Mouse (Mus musculus): ENCODE results near the gene Cd70. TPM values are rescaled to one million over a fixed set of nuclear protein-coding genes. Genes with fewer than 3 reads are reported as not detected.

Cd70 gene
- polyA plus RNA-seq (2016; fragmentation: Nextera tagmentation; extraction: Ambion mirVana), result 0.24 TPM in 1 of 2 replicates, not detected in the other

DNA sequence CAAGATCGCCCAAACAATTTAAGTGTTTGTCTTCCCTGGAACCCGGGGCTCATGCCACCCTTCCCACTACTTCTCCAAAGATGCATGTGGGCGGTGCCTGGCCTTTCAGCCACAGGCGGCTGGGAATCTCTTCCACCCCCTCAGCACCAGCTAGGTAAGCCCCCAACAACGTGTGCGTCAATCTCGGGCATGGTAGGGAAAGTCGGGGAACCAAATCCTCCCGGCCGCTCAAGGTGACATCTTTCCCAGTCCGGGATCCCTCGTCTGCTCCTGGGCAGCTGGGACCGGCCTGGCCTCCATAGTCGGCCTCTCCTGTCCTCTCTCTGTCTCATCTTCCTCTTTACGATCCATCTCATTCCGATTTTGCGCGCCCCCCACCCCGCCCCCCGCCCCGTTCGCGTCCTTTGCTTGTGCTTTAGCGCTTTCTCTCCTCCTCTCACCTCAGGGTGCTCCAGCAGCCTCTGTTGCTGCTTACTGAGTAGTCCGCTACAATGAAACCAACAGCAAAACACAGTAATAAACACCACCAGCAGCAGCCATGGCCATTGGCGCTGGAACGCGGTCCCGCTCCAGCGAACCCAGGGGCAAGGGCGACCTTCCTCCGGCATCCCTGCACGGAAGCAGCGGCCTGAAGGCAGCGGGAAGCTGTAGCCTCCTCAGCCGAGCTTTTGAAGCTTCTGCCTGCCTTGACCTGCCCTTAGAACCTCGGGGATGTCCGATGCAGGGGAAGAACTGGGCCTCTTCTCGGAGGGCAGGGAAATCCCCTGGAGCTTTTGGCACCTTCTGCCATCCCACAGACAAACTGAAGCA lies at the start of gene Cd70:
TSS of gene Cd70 (minus strand) at position 784 of the 810 bp plus-strand sequence.
- no peak; the same call in 1 of the 2 replicates for ATAC-seq (ENCODE audit: low FRiP score, low read depth)
- WGBS, result 3% methylated on average over 39 of the region's 39 CpGs
- Histone ChIP-seq H3K4me3 (peak within 1 kb of the TSS; percentile 27), H3K9me3 (no peaks in the 10 kb centered on the region), H3K27me3 (replicated peaks) (peaks cover 32% of the 10 kb centered on the region; the same call in 1 of the 2 replicates), H3K4me1 (peaks cover 5% of the 10 kb centered on the region), H3K36me3 (no peaks in the 10 kb centered on the region), H3K4me2 (replicated peaks) (peak within 1 kb of the TSS; percentile 63), H3K27ac (no peak within 1 kb of the TSS), H3K9ac (0 out of 2 replicates have a peak within 1 kb of the TSS, but pooled peaks have one; percentile 29)

DNA sequence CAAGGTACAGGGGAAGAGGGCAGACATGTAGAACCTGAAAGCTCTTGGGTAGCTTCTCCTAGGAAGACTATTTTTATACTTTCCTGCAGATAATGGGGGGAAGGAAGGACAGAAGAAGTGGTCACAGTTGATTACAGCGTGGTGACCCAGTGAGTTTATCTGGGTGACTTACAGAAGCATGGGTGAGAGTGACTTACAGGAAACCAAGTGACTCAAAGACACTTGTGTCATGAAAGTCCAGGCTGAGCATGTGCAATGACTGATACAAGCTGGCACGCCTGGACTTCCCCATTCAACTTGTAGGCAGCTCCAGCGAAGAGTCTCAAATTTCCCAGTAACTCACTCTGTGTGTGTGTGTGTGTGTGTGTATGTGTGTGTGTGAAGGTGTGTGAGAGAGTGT lies 48.7 kb upstream of the Cd70 start:
- H3K4me2 ChIP-seq (replicated peaks), result no peak overlapping the region
- H3K36me3 ChIP-seq, result no peaks in the 10 kb centered on the region
- H3K4me1 ChIP-seq, result no peaks in the 10 kb centered on the region
- no peak for ATAC-seq (ENCODE audit: low FRiP score, low read depth)
- no peaks in the 10 kb centered on the region for H3K9me3 ChIP-seq
- no peak overlapping the region for H3K27ac ChIP-seq
- no peak overlapping the region for H3K9ac ChIP-seq
- no peaks in the 10 kb centered on the region for H3K27me3 ChIP-seq (replicated peaks)
- WGBS, result 81% methylated on average over 3 of the region's 3 CpGs
- H3K4me3 ChIP-seq, result no peak overlapping the region

DNA sequence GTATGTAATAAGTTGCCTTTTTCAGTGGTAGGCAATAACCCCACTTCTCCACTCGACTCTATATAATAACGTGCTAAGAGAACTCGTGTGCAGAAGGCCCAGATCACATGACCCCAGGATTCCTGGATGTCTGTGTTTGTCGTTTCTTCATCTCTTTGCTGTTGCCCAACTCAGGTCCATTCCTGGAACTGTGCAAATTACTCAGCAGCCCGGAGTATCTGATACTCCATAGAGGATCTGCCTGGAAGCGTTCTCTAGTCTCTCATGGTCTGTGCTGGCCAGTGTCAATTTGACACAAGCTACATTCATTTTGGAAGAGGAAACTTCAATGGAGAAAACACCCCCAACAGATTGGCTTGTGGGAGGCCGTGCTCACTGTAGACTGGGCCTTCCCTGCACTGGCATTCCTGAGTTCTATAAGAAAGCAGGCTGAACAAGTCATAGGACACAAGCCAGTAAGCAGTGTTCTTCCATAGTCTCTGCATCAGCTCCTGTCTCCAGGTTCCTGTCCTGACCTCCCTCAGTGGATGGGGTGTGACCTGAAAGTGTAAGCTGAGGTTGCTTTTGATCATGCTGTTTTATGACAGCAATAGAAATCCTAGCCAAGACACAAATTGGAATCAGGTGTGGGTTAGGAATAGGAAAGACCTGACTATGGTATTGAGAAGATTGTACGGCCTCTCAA lies 45.9 kb upstream of the Cd70 start:
- no peak for ATAC-seq (ENCODE audit: low FRiP score, low read depth)
- 81% methylated on average over 8 of the region's 8 CpGs for WGBS
- H3K4me1 ChIP-seq, result no peaks in the 10 kb centered on the region
- H3K27ac ChIP-seq, result no peak overlapping the region
- H3K9me3 ChIP-seq, result no peaks in the 10 kb centered on the region
- no peaks in the 10 kb centered on the region for H3K27me3 ChIP-seq (replicated peaks)
- no peak overlapping the region for H3K4me2 ChIP-seq (replicated peaks)
- H3K36me3 ChIP-seq, result no peaks in the 10 kb centered on the region
- H3K9ac ChIP-seq, result no peak overlapping the region
- no peak overlapping the region for H3K4me3 ChIP-seq

DNA sequence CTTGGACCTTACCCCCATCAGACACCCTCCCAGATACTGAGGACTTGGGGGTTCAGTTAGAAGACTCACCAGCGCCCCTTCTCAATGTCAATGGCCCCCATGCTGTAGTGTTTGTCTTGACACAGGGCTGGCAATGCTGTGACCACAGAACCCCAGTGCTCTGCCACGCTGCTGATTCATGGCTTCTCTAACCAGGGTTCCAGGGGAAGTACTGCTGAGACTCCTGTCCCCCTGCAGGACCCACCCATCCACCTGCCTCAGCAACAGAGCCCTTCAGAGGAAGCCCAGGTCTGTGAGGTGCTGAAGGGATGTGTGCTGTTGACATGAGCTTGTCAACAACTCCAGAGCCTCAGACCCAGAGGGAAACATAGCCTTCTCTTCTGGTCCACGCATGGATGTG lies 45.2 kb upstream of the Cd70 start:
- Histone ChIP-seq H3K4me3 (no peak overlapping the region), H3K4me2 (replicated peaks) (no peak overlapping the region), H3K36me3 (no peaks in the 10 kb centered on the region), H3K9me3 (no peaks in the 10 kb centered on the region), H3K9ac (no peak overlapping the region), H3K27ac (no peak overlapping the region), H3K27me3 (replicated peaks) (no peaks in the 10 kb centered on the region), H3K4me1 (no peaks in the 10 kb centered on the region)
- ATAC-seq (ENCODE audit: low FRiP score, low read depth), result no peak
- 85% methylated on average over 3 of the region's 3 CpGs for WGBS

DNA sequence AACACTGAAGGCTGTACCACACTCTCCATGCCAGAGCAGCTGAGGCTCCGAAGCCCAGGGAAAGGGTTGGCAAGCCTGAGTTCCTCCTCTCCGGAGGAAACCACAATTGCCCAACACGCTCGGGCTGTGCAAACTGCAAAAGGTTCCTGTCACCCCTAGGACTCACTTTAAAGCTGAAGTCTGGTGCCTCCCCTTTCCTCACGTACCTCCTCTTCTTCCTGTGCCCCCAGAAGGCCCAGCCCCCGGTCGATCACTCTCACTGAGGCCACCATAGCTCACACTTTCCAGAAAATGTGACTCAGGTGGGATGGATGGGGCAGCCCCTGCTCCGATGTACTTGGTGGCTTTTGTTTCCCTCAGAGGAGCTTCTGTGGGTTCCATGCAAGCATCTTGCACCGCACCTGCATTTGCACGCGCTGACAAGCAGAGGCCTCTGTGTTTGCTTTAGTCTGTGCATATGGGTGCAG lies 44.5 kb upstream of the Cd70 start, which contains the start of gene Tnfsf14:
TSS of gene Tnfsf14 (minus strand) at position 137 of the 467 bp plus-strand sequence.
- no peak for ATAC-seq (ENCODE audit: low FRiP score, low read depth)
- no peak within 1 kb of the TSS for H3K4me3 ChIP-seq
- no peaks in the 10 kb centered on the region for H3K9me3 ChIP-seq
- WGBS, result 86% methylated on average over 11 of the region's 11 CpGs
- H3K27me3 ChIP-seq (replicated peaks), result no peaks in the 10 kb centered on the region
- H3K4me2 ChIP-seq (replicated peaks), result no peak within 1 kb of the TSS
- no peak within 1 kb of the TSS for H3K9ac ChIP-seq
- no peaks in the 10 kb centered on the region for H3K36me3 ChIP-seq
- no peak within 1 kb of the TSS for H3K27ac ChIP-seq
- H3K4me1 ChIP-seq, result no peaks in the 10 kb centered on the region

DNA sequence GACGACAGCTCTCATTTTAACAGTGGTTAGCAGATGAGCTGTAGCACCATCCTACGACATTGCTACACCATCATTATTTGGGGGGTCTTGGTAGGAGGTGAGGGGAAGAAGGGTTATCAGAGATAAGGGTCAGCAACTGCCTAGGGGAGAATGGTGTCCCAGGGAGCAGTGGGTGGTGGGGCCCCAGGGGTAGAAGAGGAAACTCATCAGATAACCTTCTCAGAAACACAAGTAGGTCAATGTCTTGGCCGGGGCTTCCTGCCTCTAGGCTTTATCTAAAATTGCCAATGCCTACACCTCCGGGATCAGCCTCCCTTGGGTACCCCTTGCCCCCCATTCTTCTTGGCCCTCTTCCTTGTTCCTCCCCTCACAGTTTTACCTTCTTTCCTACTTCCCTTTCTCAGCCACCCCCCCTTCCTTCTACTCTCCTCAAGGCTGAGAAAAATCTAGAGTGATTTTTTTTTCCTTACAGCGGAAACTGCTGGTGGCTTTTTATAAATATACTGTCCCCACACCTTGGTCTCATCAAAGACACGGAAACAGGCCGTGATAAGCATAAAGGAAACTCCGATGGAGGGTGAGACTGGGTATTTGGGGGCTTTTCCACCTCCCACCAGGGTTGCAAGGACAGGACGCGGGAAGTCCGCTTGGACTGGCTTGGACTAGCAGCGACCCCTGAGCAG lies 39.1 kb upstream of the Cd70 start:
- WGBS, result 89% methylated on average over 12 of the region's 12 CpGs
- H3K27me3 ChIP-seq (replicated peaks), result no peaks in the 10 kb centered on the region
- no peak for ATAC-seq (ENCODE audit: low FRiP score, low read depth)
- no peak overlapping the region for H3K9ac ChIP-seq
- H3K27ac ChIP-seq, result no peak overlapping the region
- no peaks in the 10 kb centered on the region for H3K4me1 ChIP-seq
- H3K9me3 ChIP-seq, result no peaks in the 10 kb centered on the region
- H3K4me3 ChIP-seq, result no peak overlapping the region
- H3K4me2 ChIP-seq (replicated peaks), result no peak overlapping the region
- H3K36me3 ChIP-seq, result no peaks in the 10 kb centered on the region

DNA sequence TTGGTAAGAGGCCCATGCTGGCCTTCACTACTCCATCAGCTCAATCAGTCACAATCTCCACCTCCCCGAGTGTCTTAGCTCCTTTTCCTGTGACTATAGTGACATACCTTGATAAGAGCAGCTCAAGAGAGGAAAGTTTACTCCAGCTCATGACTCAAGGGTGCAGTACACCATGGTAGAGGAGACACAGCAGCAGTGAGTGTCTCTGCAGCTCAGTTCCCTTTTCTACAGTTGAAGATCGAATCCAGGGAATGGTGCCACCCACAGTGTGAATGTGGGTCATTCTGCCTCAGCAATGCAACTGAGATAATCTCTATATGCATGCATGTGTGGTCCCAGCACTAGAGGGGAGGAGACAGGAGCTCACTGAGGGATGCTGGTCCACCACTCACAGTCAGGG lies 36.1 kb upstream of the Cd70 start:
- no peaks in the 10 kb centered on the region for H3K27me3 ChIP-seq (replicated peaks)
- no peaks in the 10 kb centered on the region for H3K4me1 ChIP-seq
- H3K27ac ChIP-seq, result no peak overlapping the region
- no peak overlapping the region for H3K4me3 ChIP-seq
- H3K9ac ChIP-seq, result no peak overlapping the region
- no peaks in the 10 kb centered on the region for H3K9me3 ChIP-seq
- ATAC-seq (ENCODE audit: low FRiP score, low read depth), result no peak
- H3K36me3 ChIP-seq, result no peaks in the 10 kb centered on the region
- H3K4me2 ChIP-seq (replicated peaks), result no peak overlapping the region
- 73% methylated on average over 2 of the region's 2 CpGs for WGBS

DNA sequence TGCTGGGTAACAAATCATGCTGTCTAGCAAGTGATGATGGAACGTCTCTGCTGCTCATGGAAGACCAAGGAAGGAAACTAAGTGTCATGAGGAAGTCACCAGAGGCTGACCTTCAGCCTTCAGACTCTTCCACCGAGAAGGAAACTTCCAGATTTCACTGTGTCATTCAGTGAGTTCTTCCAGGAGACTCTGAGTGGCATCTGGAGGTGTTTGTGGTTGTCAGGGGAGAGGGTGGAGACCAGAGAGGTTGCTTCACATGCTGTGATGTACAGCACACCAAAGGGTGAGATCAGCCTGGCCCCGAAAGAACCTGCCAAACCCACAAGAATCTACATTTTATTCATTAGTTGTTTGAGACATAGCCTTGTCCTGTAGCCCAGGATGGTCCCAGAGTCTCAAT lies 33.3 kb upstream of the Cd70 start:
- Histone ChIP-seq H3K4me2 (replicated peaks) (no peak overlapping the region), H3K9me3 (no peaks in the 10 kb centered on the region), H3K4me1 (no peaks in the 10 kb centered on the region), H3K36me3 (no peaks in the 10 kb centered on the region), H3K9ac (no peak overlapping the region), H3K4me3 (no peak overlapping the region), H3K27ac (no peak overlapping the region), H3K27me3 (replicated peaks) (no peaks in the 10 kb centered on the region)
- ATAC-seq (ENCODE audit: low FRiP score, low read depth), result no peak
- 79% methylated on average over 3 of the region's 3 CpGs for WGBS

DNA sequence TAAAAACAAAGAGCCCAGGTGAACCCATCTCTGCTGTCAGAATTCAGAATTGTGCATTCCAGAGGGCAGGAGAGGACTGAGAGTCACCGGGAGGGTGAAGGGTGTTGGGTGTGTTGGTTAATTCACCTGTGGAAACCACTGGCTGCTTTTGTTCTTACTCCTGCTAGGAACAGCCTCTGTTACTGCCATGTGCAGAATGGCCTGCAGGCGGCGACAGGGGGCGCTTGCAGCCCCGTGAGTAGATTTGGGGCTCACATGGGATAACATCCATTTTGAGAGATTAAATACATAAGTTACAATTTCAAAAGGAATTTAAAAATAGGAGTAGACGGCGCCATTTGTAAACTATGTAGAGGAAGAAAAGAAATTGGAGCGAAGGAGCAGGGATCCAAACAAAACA lies 30.8 kb upstream of the Cd70 start:
- Histone ChIP-seq H3K27me3 (replicated peaks) (no peaks in the 10 kb centered on the region), H3K9ac (no peak overlapping the region), H3K4me1 (no peaks in the 10 kb centered on the region), H3K27ac (no peak overlapping the region), H3K36me3 (no peaks in the 10 kb centered on the region), H3K4me2 (replicated peaks) (no peak overlapping the region), H3K9me3 (no peaks in the 10 kb centered on the region), H3K4me3 (no peak overlapping the region)
- WGBS, result 40% methylated on average over 8 of the region's 8 CpGs
- no peak for ATAC-seq (ENCODE audit: low FRiP score, low read depth)

DNA sequence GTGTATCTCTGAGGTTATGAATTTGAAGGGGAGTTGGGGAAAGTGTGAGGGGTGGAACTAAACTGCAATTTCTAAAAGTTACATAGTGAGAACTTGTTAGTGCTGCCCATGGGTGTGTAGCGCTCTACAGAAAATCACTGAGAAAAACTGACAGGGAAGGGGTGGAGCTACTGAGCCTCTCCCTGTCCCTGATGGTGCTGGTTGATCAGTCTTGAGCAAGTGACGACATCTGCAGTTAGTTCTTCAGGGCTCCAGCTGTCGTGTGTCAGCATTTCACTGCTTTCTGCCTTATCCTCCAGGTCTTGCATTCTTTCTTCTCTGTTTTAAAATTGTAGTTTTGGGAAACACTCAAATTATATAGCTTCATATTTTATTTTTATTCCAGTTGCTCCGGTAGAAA lies 23.8 kb upstream of the Cd70 start:
- Histone ChIP-seq H3K4me1 (no peaks in the 10 kb centered on the region), H3K27ac (no peak overlapping the region), H3K36me3 (no peaks in the 10 kb centered on the region), H3K4me2 (replicated peaks) (no peak overlapping the region), H3K27me3 (replicated peaks) (no peaks in the 10 kb centered on the region), H3K4me3 (no peak overlapping the region), H3K9ac (no peak overlapping the region), H3K9me3 (no peaks in the 10 kb centered on the region)
- ATAC-seq (ENCODE audit: low FRiP score, low read depth), result no peak
- 82% methylated on average over 4 of the region's 4 CpGs for WGBS

DNA sequence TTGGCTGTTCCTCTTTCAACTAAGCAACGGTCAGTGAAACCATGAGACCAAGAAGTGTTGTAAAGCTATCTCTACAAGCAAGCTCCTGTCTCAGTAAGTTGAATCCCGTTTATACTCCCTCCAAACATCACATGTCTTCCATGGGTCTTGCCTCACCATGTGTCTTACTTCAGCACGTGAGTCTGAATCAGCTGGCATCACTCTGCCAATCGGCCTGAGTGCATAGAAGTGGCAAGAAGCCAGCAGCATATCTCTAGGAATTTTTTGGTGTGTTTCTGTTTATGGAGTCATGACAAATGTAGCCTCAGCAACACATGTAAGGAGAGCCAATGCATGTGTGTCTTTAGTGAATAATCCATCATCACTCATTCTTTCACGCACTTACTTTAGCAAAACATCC lies 22.8 kb upstream of the Cd70 start:
- Histone ChIP-seq H3K9me3 (no peaks in the 10 kb centered on the region), H3K4me2 (replicated peaks) (no peak overlapping the region), H3K4me3 (no peak overlapping the region), H3K9ac (no peak overlapping the region), H3K27ac (no peak overlapping the region), H3K27me3 (replicated peaks) (no peaks in the 10 kb centered on the region), H3K4me1 (no peaks in the 10 kb centered on the region), H3K36me3 (no peaks in the 10 kb centered on the region)
- ATAC-seq (ENCODE audit: low FRiP score, low read depth), result no peak
- 86% methylated on average over 5 of the region's 5 CpGs for WGBS

DNA sequence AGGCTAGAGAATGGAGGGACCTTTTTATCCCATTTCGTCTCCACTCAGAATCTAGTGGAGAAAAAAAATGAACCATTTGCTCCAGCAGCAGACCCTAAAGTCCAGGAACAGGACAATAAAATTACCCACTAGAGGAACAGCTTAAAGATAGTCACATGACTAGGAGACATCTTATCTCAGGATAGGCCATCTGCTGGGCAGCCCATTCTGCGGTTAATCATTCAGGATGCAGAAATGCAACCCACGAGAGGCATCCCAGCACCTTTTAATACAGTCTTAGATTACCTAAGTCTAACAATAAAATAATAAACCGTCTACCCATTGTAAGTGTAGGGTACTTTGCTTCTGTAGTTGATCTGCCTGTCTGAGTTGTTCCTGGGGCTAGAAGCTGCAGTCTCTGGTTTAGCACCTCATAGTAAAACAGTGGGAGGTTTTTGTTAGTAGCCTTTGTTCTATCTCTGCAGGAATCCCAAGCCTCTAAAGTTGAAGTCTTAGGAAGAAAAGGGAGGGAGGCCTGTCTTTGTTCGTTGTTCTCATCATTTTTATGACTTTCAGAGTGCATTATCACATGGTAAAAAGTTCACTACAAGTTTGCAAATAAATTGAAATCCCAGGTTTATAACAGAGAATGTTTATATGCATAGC lies 21.2 kb upstream of the Cd70 start:
- ATAC-seq (ENCODE audit: low FRiP score, low read depth), result no peak
- Histone ChIP-seq H3K36me3 (no peaks in the 10 kb centered on the region), H3K4me2 (replicated peaks) (no peak overlapping the region), H3K4me3 (no peak overlapping the region), H3K27ac (no peak overlapping the region), H3K4me1 (peaks cover 5% of the 10 kb centered on the region; the same call in 1 of the 2 replicates), H3K27me3 (replicated peaks) (no peaks in the 10 kb centered on the region), H3K9ac (no peak overlapping the region), H3K9me3 (no peaks in the 10 kb centered on the region)
- 31% methylated on average over 5 of the region's 5 CpGs for WGBS
